Mouse (Mus musculus) liver, postnatal 0 days (tissue): ENCODE results near the gene Apol7e. TPM values are rescaled to one million over a fixed set of nuclear protein-coding genes. Genes with fewer than 3 reads are reported as not detected.

Experiments
- ATAC-seq: fragments of 200-750 bp; cut with Nextera tagmentation; 2 replicates; pipeline ENCODE4 v1.8.0; 2017; ENCODE audit warnings: mild to moderate bottlenecking, moderate library complexity
- DNase-seq: peaks from one replicate; pipeline ENCODE4 v3.0.0-alpha.2; 2016
- H3K27ac ChIP-seq: fragments of 300-500 bp; sonication (generic); 2 replicates; pipeline ENCODE4 v1.5.1; 2014; ENCODE audit warnings: antibody characterized with exemption, moderate library complexity, mild to moderate bottlenecking, low read depth
- H3K27me3 ChIP-seq: fragments of 300-500 bp; sonication (generic); 2 replicates; pipeline ENCODE4 v1.6.1; 2014; ENCODE audit warnings: low read length, control low read depth, mixed read lengths; ENCODE audit not compliant: insufficient read depth
- H3K36me3 ChIP-seq: fragments of 300-500 bp; sonication (generic); replicated peaks from 2 replicates; pipeline ENCODE4 v1.6.1; 2014; ENCODE audit warnings: mild to moderate bottlenecking, control low read depth, low read length, moderate library complexity, mixed read lengths; ENCODE audit not compliant: insufficient read depth
- H3K4me1 ChIP-seq: fragments of 300-500 bp; sonication (generic); 2 replicates; pipeline ENCODE4 v1.6.1; 2014; ENCODE audit warnings: antibody characterized with exemption, mild to moderate bottlenecking, control low read depth; ENCODE audit not compliant: insufficient read depth
- H3K4me2 ChIP-seq: fragments of 300-500 bp; sonication (generic); 2 replicates; pipeline ENCODE4 v1.6.1; 2014; ENCODE audit warnings: low read depth, mild to moderate bottlenecking, low read length, moderate library complexity, mixed read lengths
- H3K4me3 ChIP-seq: fragments of 300-500 bp; sonication (generic); 2 replicates; pipeline ENCODE4 v1.5.1; 2014; ENCODE audit warnings: low read depth, low read length
- H3K9ac ChIP-seq: fragments of 300-500 bp; sonication (generic); replicated peaks from 2 replicates; pipeline ENCODE4 v1.6.1; 2014; ENCODE audit warnings: mild to moderate bottlenecking, moderate library complexity
- H3K9me3 ChIP-seq: fragments of 300-500 bp; sonication (generic); 2 replicates; pipeline ENCODE4 v1.6.1; 2016; ENCODE audit warnings: mild to moderate bottlenecking, control low read depth, low read length, mixed read lengths
- CTCF ChIP-seq: sonication (generic); IDR thresholded peaks from 2 replicates; pipeline ENCODE4 v1.5.1; 2016; ENCODE audit warnings: antibody characterized with exemption, low read depth
- EP300 ChIP-seq: IDR thresholded peaks from 2 replicates; pipeline ENCODE4 v1.6.1; 2016; ENCODE audit warnings: antibody characterized with exemption, low read depth, mild to moderate bottlenecking
- WGBS: fragments of 180-500 bp; shearing (Covaris S2); extraction: QIAGEN DNeasy Blood & Tissue Kit; methylation state at CpG from one replicate; pipeline ENCODE4 v1.1.7; 2014; ENCODE audit not compliant: insufficient replicate concordance; 5-methylcytosine and 5-hydroxymethylcytosine counted together
- polyA plus RNA-seq: library from polyadenylated mRNA; unstranded; fragments of >200 nt; fragmentation: Nextera tagmentation; extraction: Ambion mirVana; gene quantifications from 2 replicates; pipeline ENCODE4 v1.2.1, GENCODE M21; 2015

Gene Apol7e
- polyA plus RNA-seq, 1 experiment from 2014 or later = 0.12 TPM

DNA sequence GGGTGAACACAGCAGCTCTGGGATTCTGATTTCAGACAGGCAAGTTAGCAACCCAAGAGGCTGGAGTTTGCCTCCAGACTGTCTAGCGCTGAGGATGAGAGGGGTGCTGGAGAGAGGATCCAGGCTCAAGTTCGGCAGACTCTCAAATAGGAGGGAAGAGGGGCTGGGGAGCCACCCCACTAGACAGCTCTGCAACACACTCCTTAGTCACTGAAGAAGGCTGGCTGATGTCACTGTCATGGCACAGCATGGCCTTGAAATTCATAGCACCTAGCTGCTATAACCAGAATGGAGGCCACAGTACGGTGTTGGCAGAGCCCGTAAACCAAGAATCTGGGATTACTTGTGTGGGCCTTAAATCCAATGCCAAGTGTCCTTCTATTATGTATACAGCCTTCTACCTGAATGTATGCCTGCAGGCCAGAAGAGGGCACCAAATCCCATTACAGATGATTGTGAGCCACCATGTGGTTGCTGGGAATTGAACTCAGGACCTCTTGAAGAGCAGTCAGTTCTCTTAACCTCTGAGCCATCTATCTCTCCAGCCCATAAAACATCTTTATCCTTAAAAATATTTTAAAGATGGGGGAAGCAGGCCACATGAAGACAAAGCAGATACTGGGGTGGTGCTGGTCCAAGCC, 59.0 kb downstream of the Apol7e start:
- Histone ChIP-seq H3K4me2 (no peak overlapping the region), H3K9me3 (no peaks in the 10 kb centered on the region), H3K27ac (no peak overlapping the region), H3K27me3 (no peaks in the 10 kb centered on the region), H3K4me3 (no peak overlapping the region), H3K36me3 (peaks cover 31% of the 10 kb centered on the region), H3K4me1 (peaks cover 11% of the 10 kb centered on the region), H3K9ac (no peak overlapping the region; the same call in 1 of the 2 replicates)
- 75% methylated on average over 4 of the region's 4 CpGs for WGBS
- no peak for DNase-seq
- ATAC-seq = no peak
- TF ChIP-seq CTCF = peak; percentile 55
- no peak for TF ChIP-seq EP300

DNA sequence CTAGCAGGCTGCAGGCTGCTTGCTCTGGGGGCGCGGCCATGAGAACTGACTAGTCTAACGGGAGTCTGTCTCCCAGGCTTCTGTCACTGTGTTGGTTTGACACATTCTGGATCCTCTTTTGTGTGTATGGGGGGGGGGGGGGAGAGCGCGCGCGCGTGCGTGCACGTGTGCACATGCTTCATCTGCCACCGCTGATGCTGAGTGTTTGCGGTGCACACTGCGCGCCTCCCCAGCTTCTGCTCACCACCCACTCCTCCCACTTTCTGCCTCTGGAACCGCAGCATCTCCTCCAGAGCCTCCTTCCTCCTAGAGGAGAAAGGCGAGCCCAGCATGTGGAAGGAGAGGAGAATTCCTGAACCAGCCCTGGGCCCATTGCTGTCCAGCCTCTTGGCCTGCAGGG, 61.4 kb downstream of the Apol7e start:
- WGBS = 95% methylated on average over 16 of the region's 16 CpGs
- no peak for ATAC-seq

DNA sequence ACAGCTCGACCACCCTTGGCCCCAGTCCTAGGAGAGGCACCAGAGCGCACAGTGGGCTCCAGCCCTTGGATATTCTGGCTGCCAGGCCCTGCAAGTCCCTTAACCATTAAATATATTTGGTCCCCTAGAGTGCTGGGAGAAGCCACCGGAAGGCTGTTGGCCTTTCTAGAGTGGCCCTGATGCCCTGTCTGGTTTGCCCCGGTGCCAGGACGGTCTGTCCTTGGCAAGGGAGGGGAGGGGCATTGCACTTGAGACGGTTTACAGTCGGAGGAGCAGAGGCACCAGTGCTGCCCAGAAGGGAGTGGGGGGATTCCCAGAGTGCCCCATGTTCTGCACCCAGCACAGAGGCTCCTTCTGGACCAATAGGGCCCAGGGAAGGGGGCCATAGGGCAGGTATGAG, 62.4 kb downstream of the Apol7e start:
- Histone ChIP-seq H3K27ac (no peak overlapping the region), H3K9ac (no peak overlapping the region), H3K4me3 (no peak overlapping the region), H3K4me2 (no peak overlapping the region), H3K27me3 (no peaks in the 10 kb centered on the region), H3K4me1 (peaks cover 3% of the 10 kb centered on the region; the same call in 1 of the 2 replicates), H3K9me3 (no peaks in the 10 kb centered on the region), H3K36me3 (peaks cover 61% of the 10 kb centered on the region)
- WGBS = 90% methylated on average over 7 of the region's 7 CpGs
- no peak for TF ChIP-seq EP300
- TF ChIP-seq CTCF = no peak
- no peak for DNase-seq
- no peak for ATAC-seq

More for the DNA sequence above, 61.4 kb downstream of the Apol7e start:
- H3K27ac ChIP-seq = no peak overlapping the region
- H3K9me3 ChIP-seq = no peaks in the 10 kb centered on the region
- no peak for TF ChIP-seq CTCF
- no peak for TF ChIP-seq EP300
- H3K36me3 ChIP-seq = peaks cover 51% of the 10 kb centered on the region
- H3K4me1 ChIP-seq = peaks cover 7% of the 10 kb centered on the region; the same call in 1 of the 2 replicates
- H3K4me2 ChIP-seq = no peak overlapping the region
- H3K9ac ChIP-seq = no peak overlapping the region
- DNase-seq = no peak
- no peak overlapping the region for H3K4me3 ChIP-seq
- no peaks in the 10 kb centered on the region for H3K27me3 ChIP-seq

DNA sequence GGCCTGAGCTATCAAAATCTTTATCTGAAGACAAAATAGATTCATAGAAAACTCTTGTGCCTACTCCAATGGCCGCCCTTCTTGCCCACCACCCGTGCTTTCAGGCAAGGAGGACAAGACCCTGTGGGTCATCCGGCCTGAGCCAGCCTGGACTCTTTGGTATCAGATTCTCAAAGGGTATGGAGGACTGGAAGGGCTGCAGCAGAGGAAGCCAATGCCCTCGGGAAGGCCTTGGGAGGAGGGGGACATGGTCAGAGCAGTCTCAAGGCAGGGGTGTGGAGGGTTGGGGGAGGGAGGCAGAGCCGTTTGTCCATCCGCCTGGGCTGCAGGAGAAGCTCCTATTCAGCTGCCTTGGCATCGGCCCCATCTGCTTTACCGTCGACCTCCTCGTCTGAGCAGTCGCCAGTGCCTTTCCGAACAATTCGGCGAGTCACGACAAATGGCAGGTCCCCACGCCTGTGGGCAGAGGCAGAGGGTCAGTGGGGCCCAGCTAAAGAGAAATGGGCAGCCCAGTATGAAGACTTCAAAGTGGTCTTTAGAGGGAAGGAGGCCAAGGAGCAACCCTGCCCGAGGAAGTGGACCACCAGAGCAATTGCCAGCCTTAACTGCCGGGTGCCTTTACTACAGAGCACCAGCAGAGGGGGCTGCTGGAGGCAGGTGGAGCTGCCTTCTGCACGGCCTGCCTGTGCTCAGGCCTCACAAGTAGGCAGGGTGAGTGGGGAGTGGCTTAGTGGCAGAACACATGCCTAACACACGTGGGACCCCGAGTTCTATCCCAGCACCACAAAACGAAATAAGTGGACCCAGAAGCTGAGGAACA, 63.1 kb downstream of the Apol7e start:
- TF ChIP-seq EP300 (no peak), CTCF (peak; percentile 80)
- H3K36me3 ChIP-seq = peaks cover 68% of the 10 kb centered on the region

DNA sequence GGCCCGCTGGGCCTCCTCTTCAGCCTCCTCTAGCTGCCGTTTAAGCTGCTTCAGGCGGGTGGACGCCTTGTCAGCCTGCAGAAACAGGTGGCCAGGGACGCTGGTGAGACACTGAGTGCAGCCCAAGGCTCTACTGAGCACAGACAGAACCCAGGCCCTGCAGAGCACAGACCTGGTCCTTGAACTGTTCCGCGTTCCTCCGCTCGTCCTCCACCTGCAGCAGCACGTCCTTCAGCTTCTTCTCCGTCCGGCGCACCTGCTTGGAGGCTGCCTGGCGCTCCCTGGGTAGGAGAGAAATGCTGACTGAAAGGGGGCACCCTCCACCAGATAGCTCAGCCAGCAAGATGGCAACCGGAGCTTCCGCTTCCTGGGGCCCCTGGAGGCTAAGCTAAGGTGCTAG, 64.4 kb downstream of the Apol7e start:
- no peak overlapping the region for H3K9ac ChIP-seq
- no peaks in the 10 kb centered on the region for H3K4me1 ChIP-seq
- no peaks in the 10 kb centered on the region for H3K27me3 ChIP-seq
- no peak overlapping the region for H3K4me2 ChIP-seq
- no peak overlapping the region for H3K4me3 ChIP-seq
- TF ChIP-seq CTCF (no peak), EP300 (no peak)
- DNase-seq (no peak), ATAC-seq (no peak)
- H3K9me3 ChIP-seq = no peaks in the 10 kb centered on the region
- WGBS = 97% methylated on average over 16 of the region's 16 CpGs
- H3K36me3 ChIP-seq = peaks cover 80% of the 10 kb centered on the region
- no peak overlapping the region for H3K27ac ChIP-seq

More for the DNA sequence above, 63.1 kb downstream of the Apol7e start:
- no peaks in the 10 kb centered on the region; the same call in 1 of the 2 replicates for H3K4me1 ChIP-seq
- H3K27ac ChIP-seq = no peak overlapping the region
- no peaks in the 10 kb centered on the region for H3K27me3 ChIP-seq
- no peak overlapping the region for H3K4me2 ChIP-seq
- no peak overlapping the region for H3K4me3 ChIP-seq
- H3K9ac ChIP-seq = no peak overlapping the region
- DNase-seq (peak; percentile 53), ATAC-seq (peak; percentile 34; the same call in 1 of the 2 replicates)
- no peaks in the 10 kb centered on the region for H3K9me3 ChIP-seq
- WGBS = 79% methylated on average over 22 of the region's 22 CpGs

DNA sequence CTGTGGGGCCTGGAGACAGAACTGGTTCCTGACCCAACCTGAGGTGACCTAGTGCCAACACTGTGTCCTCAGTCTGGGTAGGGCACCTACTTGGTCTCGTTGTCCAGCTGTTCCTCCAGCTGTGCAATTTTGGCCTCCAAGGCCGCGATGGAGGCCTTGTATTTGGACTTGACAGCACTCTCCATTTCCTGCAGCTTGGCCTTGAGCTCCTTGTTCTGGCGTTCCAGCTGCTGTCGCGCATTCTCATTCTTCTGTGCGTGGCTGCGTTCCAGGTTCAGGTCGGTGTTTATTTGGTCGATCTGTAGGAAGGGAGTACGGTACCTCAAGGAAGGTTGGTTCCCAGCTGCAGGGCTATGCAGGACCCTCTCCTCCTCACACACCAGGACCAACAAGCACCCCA, 65.0 kb downstream of the Apol7e start:
- TF ChIP-seq EP300 (no peak), CTCF (no peak)
- Histone ChIP-seq H3K27me3 (no peaks in the 10 kb centered on the region), H3K4me3 (no peak overlapping the region), H3K27ac (no peak overlapping the region), H3K36me3 (peaks cover 87% of the 10 kb centered on the region), H3K4me1 (no peaks in the 10 kb centered on the region), H3K9me3 (no peaks in the 10 kb centered on the region), H3K9ac (no peak overlapping the region), H3K4me2 (no peak overlapping the region)
- DNase-seq = no peak
- no peak for ATAC-seq
- WGBS = 86% methylated on average over 11 of the region's 11 CpGs
